Mouse (Mus musculus) embryo, embryonic 9.5 days (tissue): ENCODE data around the gene C8a.

ENCODE experiments used
- DNase-seq: peaks from one replicate; pipeline ENCODE4 v3.0.0-alpha.2; 2017; ENCODE audit errors: extremely low spot score

Gene C8a

GRCm38 (mm10) chr4:104769602-104770001, 106.6 kb downstream of the C8a start:
- DNase-seq, result no peak

- DNase-seq, result no peak
Observed at GRCm38 (mm10) chr4:104768190-104768589, 108.0 kb downstream of the C8a start.

- no peak for DNase-seq
Observed at GRCm38 (mm10) chr4:104766065-104766464, 110.1 kb downstream of the C8a start, which contains the start of gene C8b. Gene C8b (plus strand): TSS chr4:104766317.
